Mouse (Mus musculus) right cerebral cortex, postnatal 4 days (tissue): ENCODE data around the gene Hoxa13.

ENCODE experiments used
- DNase-seq: peaks from one replicate; pipeline ENCODE4 v3.0.0-alpha.2; 2022

Gene Hoxa13

DNA sequence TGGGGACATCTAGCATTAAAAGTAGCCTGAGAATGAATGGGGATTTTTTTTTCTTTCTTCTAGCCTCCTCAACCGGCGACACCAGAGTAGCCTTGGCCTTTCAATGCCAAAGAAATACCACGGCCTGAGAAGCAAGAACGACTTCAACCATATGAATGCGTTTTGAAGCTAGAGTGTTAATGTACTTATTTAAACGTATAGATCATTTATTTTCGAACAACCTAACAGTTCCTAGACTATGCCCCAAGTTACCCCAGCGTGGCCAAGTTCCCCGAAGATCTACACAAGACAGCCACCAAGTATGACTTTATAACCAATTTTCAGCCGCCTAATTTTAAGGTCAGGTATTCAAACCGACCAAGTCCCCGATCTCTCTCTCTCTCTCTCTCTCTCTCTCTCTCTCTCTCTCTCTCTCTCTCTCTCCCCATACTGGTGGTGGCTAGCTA, 39.8 kb downstream of the Hoxa13 start:
- no peak for DNase-seq

DNA sequence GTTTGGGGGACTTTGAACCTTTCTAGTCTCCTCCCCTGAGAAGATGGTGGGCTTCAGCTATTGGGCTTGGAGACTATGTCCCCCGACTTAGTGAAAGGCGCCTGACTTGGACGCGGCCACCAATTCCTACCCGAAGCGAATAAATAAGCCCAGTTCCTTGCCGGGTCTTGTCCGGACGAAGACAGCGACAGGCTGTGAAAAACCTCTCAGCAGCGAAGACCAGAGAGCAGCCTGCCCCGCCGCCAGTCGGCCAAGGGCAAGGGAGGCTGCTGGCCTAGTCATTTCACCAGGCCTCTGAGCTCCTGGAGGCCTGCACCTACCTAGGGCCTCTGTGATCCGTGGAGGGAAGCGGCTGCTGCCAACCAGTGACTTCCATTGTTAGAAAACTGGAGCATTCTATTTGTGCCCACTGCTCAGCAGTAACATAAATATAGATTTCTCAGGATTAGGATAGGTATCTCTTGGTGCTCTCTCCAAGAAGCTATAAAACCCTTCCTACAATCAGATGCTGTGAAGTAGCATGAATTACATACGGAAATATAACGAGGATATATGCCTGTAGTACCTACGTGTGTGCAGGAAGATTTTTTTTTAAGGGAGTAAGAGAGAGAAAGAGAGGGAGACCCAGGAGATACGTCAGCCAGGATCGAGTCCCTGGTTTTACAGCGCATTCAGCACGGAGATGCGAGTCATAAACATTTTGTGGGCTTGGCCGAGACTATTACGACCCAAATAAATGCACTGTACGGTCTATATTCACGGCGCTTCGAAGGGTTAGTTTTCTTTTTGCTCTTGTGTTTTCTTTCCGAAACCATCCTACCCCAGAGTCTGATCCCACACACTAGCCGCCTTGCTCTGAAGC, 40.4 kb downstream of the Hoxa13 start:
- DNase-seq = no peak

DNA sequence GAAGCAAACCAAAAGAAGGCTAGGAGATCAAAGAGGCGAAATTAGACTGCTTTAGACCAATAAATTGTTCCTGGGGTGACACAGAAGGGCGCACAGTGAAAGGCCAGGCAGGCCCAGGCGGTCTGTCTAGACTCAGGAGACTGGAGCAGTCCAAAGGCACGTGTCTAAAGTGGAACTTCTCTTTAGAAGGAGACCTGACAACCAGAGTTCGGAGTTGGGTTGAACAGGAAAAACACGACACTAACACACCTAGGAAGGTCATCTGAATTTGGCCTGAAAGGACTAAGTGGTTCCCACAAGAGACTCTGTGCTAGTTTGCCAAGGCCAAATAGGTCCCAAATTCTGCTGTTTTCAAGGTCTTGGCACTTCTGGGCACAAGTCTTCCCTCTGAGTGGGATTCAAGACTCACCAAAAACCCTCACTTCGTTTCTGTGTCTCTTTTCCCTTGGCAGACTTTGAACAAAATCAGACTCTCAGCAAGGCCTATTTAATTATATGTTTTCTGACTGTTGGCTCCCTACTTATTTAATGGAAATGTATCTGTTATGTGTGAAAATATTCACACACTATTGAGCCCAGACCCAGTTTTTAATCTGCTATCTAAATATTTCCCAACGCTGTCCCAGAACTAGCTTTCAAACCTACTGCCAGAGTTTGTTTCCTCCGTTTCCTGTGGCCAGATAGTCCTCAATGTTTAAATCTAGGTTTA, 41.3 kb downstream of the Hoxa13 start:
- no peak for DNase-seq

DNA sequence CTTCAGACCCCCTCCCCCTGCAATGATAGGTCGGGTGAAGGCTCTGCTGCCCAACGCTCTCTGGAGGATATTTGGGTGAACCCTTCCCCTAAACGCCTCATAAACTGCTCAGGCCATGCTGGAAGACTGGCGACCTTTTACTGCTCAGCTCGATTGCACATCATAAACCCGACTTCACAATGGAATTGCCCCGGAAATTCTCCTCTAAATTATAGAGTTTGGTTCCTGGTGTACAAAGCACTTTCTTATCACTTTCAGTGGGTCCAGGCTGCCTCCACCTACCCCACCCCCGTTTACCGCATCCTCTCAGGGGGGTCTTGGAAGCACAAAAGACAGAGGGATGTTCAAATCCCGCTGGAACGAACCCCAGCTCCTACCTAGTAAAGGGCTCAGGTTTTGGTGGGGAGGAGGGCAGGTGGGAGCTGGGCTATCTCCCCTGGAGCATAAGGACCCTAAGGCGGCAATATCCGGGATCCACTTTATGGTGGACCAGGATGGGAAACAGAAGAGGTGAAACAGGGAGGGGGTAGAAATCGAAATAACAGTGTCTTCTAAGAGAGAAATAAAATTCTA, 42.0 kb downstream of the Hoxa13 start:
- DNase-seq = no peak

DNA sequence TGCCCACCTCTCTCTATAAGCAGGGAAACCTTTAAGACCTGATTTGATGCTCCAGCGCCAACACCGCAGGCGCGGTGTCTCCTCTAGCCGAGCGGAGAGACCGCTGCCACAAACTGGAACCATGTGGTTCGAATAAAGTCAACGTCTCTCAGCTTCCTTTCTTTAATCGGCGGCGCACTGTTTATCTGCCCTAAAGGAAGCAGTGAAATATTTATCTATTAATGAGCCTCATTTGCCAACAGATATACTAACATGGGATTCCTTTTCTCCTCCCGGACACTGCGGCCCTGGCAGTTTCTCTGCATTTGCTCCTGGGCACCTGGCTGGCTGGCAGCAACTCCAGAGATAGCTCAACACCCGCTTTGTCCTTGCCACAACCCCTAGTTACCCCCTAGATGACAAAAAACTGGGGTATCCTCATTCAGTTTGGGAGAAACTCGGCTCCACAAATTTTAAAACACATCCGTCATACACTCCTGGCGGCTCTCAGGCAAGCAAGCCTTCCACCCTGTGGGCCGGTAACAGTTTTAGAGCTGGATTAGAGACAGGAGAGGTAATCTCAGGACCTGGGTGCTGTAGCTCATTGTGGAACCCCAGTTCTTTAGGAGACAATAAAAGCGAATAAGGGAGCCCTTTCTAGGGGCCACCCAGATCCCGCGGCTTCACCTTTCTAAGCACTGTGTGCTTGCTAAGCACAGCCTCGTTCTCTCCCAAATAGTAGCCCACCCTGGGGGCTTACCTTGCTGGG, 42.6 kb downstream of the Hoxa13 start:
- no peak for DNase-seq

DNA sequence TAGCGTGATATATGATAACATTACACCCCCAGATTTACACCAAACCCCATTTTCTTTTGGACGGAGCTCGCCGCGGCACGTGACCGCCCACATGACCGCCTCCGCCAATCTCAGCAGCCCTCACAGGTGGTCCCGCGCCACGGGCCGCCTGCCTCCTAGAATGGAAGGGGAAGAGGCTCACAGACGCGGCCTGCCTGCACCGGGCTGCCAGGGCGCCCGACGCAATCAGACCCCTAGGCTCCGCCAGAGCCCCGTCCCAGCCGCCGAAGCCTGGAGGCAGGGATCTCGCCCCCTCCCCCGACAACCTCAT, 43.3 kb downstream of the Hoxa13 start:
- DNase-seq = no peak

DNA sequence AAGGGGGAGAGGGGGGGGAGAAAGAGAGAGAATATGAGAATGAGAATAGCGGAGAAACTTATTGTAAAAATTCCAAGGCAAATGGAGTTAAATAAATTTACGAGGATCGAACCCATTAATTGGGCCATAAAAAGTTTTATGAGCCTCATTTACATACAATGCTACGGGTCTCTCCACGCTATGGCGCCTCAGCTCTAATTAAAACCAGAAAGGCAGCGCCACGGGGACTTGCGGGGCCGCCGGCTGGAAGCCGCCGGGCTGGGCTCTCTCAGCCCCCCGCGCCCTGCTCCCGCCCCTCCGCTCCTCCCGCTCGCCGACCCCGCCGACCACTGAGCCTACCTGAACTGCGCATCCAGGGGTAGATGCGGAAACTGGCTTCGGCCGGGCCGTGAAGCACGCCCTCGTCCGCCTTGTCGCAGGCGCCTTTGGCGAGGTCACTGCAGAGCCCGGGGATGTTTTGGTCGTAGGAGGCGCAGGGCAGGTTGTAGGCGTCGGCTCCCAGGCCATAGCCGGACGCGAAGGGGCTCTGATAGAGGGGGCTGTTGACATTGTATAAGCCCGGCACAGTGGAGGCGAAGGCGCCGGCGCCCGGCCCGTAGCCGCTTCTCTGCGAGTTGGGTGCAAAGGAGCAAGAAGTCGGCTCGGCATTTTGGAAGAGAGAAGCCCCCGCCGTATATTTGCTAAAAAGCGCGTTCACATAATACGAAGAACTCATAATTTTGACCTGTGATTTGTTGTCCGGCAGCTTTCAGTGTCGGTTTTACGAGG, 43.8 kb downstream of the Hoxa13 start:
- no peak for DNase-seq

DNA sequence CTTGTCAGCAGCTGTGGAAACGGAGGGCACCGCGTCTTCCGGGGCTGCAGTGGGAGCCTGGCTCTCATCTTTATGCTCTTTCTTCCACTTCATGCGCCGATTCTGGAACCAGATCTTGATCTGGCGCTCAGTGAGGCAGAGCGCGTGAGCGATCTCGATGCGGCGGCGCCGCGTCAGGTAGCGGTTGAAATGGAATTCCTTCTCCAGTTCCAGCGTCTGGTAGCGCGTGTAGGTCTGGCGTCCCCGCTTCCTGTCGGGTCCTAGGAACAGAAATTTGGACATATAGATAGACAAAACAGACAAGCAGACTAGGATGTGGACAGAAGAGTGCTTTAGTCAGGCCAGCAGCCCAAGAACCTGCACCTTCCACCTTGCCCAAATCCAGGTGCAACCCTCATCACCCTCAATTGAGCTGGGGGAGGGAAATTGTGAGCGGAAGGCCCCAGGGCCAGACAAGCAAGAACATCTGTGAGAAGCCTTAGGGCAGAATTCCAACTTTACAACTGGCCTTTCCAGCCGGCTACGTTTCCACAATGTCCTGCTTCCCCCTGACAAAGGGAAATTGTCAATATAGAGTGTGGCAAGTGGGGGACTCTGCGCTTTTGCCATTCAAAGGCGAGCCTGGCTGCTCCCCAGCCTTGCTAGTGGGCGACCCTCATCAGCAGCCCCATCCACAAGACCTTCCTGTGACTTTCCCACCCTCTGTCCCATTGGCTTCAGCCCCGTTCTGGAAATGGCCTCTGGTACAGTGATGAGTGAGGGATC, 44.7 kb downstream of the Hoxa13 start:
- DNase-seq = no peak

DNA sequence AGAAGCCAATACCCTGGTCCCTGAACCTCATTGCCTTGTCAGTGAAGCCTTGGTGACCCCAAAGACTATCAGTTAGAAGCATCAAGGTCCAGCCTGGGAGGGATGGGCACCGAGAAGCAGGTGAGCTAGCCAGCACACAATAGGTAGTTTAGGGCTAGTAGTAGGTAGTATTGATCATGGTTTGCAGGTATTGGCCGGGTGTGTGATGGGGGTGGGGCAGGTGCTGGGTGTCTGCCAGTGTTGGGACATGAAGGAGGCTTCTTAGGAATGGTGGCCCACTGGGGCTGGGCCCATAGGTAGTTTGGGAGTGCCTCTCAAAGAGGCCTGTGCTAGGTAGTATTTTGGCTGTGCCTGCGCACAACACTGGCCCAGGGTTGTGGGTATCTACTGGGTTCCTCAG, 45.6 kb downstream of the Hoxa13 start:
- no peak for DNase-seq

DNA sequence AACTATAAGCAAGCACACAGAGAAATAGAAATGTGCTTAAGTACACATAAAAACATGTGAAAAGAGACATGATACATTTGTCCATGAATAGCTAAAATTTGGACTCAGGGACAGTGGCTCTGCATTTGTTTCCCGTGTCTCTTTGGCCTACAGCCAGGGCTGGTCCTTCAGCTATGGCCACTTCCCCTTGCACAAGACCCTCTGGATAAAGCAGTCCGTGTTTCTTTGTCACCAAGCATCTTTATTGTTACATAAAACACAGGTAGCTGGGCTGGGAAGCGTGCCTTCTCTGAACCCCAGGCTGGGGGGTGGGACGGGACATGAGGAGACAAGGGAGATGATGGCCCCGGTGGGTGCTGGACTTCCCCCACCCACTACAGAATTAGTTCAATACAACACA, 46.4 kb downstream of the Hoxa13 start:
- no peak for DNase-seq

DNA sequence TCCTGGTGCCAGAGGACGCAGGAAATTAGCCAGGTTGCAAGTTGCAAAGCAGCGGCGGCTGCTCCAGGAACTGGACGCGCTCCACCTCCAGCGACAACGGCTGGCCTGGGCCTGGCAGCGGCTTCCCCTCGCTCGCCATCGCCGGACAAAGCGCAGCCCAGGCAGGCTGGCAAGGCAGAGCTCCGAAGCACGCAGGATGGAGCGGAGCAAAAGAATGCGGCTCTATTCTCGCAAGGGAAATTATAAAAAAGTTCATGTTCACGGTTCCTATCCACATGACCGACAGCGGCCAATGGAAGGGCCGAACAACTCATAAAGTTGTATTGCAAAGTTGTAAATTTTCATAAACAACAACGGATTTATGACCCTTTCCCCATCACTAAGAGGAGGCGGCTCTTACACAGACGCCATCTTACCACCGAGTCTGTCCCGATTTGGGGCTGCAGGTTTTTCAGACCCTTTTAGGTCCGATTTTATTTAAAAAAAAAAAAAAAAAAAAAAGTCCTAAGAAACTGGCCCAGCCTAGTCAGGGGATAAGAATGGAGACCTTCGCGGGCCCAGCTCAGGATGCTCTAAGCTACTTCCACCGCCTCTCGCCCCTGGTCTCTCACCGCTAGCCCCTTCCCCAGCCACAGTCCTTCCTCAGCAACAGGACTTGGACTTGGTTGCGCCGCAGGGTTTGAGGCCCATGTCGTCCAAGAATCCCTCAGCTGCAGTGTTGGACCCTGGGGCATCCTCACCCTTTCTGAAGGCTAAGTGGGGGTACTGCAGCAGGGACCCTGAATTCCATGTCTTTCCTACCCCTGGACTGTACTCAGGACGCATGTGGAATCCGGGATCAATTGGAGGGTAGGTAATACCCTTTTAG, 47.3 kb downstream of the Hoxa13 start, which contains the start of the genes Hoxa3 and Gm28308:
Hoxa3 (minus strand) TSS at position 218 of the 868 bp plus-strand sequence.
Gm28308 (minus strand) TSS at position 221 of the 868 bp plus-strand sequence.
- no peak for DNase-seq

DNA sequence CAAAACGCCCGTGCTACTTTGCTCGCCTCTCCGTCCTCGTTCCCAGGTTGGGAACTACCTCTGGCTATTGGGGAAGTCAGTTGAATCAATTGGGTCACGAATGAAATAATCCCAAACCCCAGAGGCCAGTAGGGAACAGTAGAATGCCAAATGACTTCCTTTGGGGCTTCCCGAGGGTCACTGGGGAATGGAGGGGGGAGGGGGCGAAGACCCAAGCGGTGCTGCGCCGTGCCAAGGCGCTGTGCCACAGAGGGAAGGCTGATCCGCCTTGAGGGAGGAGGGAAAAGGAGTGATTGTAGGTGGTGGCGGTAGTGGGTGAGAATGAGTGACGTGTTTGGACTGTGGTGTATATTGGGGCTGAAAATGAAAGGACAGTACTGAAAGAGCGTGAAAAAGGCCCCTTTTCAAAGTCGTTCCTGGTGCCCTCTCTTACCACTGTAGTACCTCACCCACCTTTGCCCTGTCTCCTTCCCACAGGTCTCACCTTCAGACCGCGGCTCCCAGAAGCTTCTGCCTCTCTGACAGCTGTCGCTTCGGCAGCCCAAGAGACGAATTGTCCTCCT, 48.0 kb downstream of the Hoxa13 start:
- DNase-seq = peak; percentile 3

DNA sequence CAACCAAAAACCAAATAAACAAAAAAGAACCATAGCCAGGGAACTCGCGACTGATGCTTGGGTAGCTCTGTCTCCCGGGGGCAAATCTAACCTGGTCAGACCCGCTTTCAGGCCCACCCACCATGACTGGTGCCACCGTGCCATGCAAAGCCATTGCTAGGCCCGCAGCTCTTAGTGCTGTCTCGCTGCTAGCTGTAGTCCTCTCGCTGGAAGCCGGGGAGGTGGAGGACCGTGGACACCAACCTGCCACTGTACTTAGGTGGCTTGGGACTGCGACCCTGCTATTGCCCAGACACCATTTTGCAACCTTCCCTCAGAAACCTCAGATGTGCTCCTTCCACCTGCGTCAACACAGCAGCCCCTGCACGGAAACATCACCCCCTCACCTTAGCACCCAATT, 48.7 kb downstream of the Hoxa13 start:
- peak; percentile 13 for DNase-seq

DNA sequence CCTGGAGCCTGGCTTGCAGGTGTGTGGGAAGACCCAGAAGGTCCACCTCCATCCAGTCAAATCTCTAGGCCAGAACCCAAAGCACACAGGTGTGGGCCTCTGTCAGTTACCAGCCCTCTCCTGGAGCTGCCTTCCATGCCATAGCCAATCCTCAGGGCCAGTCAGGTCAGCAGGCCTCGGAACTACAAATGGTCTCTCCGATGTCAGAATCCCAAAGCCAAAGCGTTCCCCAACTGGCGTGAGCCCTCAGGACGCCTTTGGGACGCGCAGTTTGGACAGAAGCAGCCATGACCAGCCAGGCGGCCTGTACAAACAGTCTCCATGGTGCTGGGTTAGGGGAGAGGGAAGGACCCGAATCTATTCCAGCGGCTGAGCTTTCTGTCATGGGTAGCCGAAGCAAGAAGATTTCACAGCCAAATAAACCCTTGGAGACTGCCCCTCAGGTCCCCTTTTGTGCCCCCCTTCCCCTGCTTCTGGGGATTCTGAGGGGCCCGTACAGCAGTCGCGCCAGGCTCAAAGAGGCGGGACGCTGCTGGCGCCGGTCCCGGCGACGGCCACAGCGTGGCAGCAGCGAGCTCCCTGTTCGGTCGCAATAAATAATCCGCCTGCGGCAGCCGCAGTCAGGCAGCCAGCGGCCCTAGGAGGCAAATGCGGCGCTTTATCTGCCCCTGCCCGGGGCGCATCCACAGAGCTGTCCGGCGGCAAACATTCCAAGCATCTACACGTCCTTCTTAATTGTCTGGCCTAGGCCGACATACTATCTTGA, 49.3 kb downstream of the Hoxa13 start:
- DNase-seq = peak; percentile 74

DNA sequence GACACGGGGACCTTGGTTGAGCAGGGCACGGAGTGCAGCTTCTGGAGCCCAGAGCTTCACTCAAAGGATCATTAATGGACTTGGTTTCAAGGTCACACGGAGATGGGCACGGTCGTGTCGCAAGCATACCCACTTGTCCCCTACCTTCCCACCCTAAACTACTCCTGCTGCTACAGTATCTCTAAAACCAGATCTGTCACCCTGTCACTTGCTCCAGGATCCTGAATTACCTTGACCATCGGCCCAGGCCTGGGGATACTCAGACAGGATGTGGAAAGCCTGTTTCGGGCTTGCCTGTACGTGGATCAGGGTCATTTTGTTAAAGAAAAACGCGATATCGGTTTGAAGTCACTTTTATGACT, 51.0 kb downstream of the Hoxa13 start:
- DNase-seq = no peak

DNA sequence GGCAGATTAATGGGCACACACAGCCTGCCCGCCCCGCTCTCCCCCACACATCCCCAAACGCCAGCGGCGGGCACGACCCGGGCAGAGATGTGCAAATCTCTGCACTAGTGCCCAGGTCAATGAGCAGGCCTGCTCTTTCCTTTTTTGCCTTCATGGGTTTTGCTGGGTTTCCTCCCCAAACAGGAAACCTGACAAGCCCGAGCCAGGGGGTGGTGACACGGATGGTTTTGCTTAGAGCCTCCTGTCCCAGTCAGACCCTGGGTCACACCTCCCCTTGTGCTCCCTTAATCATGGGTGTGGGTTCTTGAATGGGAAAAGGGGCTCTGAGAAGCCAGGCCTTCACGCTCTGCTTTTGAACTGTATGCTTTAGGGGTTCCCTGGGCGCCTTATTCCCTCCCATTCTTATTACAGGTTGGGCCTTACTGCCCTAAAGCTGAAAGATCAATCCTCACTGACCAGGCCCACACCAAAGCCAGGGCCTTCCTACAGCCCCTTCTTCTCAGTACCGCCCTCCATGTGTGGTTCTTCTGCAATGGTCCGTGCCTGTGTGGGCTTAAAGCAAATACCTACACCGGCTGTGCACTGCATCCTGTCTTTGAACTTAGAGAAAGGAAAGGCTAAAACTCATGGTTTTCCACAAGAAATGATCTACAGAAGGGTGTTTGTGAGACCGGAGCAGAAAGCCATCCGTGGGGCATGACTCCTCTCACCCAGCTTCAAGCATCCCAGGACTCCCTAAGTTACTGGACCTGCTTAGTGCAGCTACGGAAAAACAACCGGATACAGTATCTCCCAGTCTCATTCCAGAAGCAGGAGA, 51.6 kb downstream of the Hoxa13 start:
- no peak for DNase-seq

DNA sequence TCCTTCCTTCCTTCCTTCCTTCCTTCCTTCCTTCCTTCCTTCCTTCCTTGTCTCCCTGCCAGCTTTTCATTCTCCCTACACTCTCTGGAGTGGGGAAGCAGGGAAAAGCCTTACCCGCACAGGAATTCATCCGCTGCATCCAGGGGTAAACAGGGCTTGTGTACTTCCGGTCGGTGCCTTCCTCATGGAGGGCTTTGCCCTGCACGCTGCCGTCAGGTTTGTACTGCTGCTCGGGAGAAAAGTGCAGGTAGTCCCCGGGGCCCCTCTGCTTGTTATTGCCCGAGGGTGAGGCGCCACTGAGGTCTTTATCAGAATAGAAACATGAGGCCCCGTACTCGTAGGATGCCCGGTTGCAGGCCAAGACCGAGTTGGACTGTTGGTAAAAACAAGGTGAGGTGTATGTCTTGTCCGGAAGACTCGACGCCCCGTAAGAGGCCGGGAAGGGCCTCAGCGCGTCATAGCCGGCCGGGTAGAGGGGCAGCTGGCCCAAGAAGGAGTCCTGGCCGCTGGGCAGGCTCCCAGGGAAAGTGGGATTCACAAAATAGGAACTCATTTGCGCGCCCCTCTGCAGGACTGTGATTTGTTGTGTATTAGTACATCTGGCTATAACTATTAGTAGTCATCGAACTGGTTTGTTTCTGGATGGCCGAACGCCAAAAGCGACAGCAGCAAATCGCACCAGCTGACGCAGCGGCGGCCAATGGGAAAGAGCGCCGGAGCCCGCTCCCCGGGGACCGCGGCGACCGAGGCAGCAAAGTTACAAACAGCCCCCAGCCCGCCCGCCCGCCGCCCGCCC, 52.4 kb downstream of the Hoxa13 start, which contains the start of gene Hoxa6:
Hoxa6 (minus strand) TSS at position 651 of the 796 bp plus-strand sequence.
- peak; percentile 11 for DNase-seq
